Comparison of ENCODE assay signal across 11 mouse cellular contexts in the genomic region with DNA sequence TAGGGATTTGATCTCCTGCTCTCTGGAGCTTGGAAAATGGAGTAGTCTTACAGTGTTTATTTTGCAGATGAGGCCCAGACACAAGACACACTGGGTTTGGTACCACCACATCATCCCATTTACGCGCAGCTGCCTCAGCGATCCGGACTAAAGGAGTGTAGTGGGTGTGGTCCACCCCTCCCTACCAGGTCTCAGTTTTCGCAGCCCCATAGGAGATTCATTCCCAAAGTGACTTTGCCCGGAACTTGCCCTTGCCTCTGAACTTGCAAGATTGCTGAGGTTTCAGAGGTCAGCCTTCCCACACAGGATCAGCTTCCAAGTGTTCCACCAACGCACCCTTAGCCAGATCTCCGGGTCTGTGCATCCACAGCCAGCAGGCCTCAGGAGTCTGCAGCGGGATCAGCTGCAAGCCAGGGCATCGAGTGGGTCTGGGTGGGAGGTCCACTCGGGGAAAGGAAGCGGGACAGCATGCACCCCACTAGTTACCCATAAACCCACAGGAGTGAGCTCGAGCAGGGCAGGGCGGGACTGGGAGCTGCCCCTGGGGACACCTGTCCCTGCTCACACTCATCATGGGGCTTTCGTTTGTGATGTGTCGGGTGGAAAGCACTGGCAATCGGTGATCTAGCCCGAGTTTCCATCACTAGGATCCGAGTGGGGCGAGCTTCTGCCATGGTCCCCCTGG. TPM values are rescaled to one million over a fixed set of nuclear protein-coding genes. Genes with fewer than 3 reads are reported as not detected.
A peak's percentile ranks its signal among the peaks of the same experiment; 100 is the strongest.
DNase-seq lines count a peak whose midpoint lies in the region; ATAC-seq lines count a peak whose summit lies in the region.
"Had no signal": no experiment of that assay in that cellular context is flagged by ENCODE, and none has a peak within 500 bp of the region (broad histone marks: within the 10 kb centered on the region; RNA-seq: fewer than 3 reads in every experiment).

No protein-coding gene starts in this region.

- H3K4me3 ChIP-seq in heart, embryonic 14.5 days (ENCODE audit: control insufficient read depth in 1 of 2, insufficient read depth in 1 of 2, low read depth in 1 of 2, low read length in 2 of 2), result no peak overlapping the region
- H3K4me3 ChIP-seq in embryonic facial prominence, embryonic 11.5 days (ENCODE audit: low read depth, low read length), result peak overlapping the region; percentile 22; the same call in 1 of the 2 replicates
- H3K4me3 ChIP-seq in hindbrain, embryonic 16.5 days (ENCODE audit: low read length), result no peak overlapping the region
- H3K4me3 ChIP-seq in midbrain, embryonic 14.5 days (replicated peaks; ENCODE audit: low read depth, low read length), result no peak overlapping the region

- H3K4me1 ChIP-seq in heart, embryonic 14.5 days (ENCODE audit: control insufficient read depth in 2 of 2, insufficient read depth in 2 of 2, low read length in 2 of 2), result peaks cover 22 to 29% of the 10 kb centered on the region in 2 experiments
- H3K4me1 ChIP-seq in embryonic facial prominence, embryonic 11.5 days (ENCODE audit: control insufficient read depth, insufficient read depth, low read length), result peaks cover 25% of the 10 kb centered on the region
- H3K4me1 ChIP-seq in hindbrain, embryonic 16.5 days (ENCODE audit: control insufficient read depth, insufficient read depth, low read depth, low read length), result peaks cover 26% of the 10 kb centered on the region
- H3K4me1 ChIP-seq in midbrain, embryonic 14.5 days (ENCODE audit: control insufficient read depth, insufficient read depth, low read length), result peaks cover 33% of the 10 kb centered on the region

- H3K27ac ChIP-seq in heart, embryonic 14.5 days (replicated peaks in 1 of 2; ENCODE audit: control insufficient read depth in 1 of 2, insufficient read depth in 1 of 2, low read depth in 2 of 2, low read length in 2 of 2), result no peak overlapping the region
- no peak overlapping the region for H3K27ac ChIP-seq in embryonic facial prominence, embryonic 11.5 days (replicated peaks; ENCODE audit: low read depth, low read length)
- no peak overlapping the region for H3K27ac ChIP-seq in hindbrain, embryonic 16.5 days (ENCODE audit: low read depth, low read length)
- H3K27ac ChIP-seq in midbrain, embryonic 14.5 days (replicated peaks; ENCODE audit: low read depth, low read length), result no peak overlapping the region; the same call in 1 of the 2 replicates

- whole genome bisulfite sequencing in heart, embryonic 14.5 days, result 34% methylated on average over 20 of the region's 20 CpGs
- WGBS in embryonic facial prominence, embryonic 11.5 days, result 9% methylated on average over 20 of the region's 20 CpGs
- WGBS in hindbrain, embryonic 16.5 days, result 24% methylated on average over 20 of the region's 20 CpGs
- 23% methylated on average over 20 of the region's 20 CpGs for WGBS in midbrain, embryonic 14.5 days

- intact Hi-C loops in heart, postnatal 36 days (cut with DNase I), result no loop called here

- H3K27me3 ChIP-seq in heart, embryonic 14.5 days (ENCODE audit: control insufficient read depth, insufficient read depth, low read length), result 0 out of 2 replicates have a peak, but pooled peaks cover 21% of the 10 kb centered on the region
- H3K27me3 ChIP-seq in embryonic facial prominence, embryonic 11.5 days (ENCODE audit: control insufficient read depth, insufficient read depth, low read length), result peaks cover 13% of the 10 kb centered on the region
- peaks cover 4% of the 10 kb centered on the region for H3K27me3 ChIP-seq in hindbrain, embryonic 16.5 days (replicated peaks; ENCODE audit: control insufficient read depth, insufficient read depth, low read length)
- H3K27me3 ChIP-seq in midbrain, embryonic 14.5 days (ENCODE audit: control insufficient read depth, insufficient read depth, low read length), result no peaks in the 10 kb centered on the region

- peak overlapping the region; percentile 64 for H3K4me2 ChIP-seq in heart, embryonic 14.5 days (ENCODE audit: low read length)
- H3K4me2 ChIP-seq in embryonic facial prominence, embryonic 11.5 days (ENCODE audit: low read depth, low read length), result peak overlapping the region; percentile 54
- peak overlapping the region; percentile 39 for H3K4me2 ChIP-seq in hindbrain, embryonic 16.5 days (ENCODE audit: low read length)
- H3K4me2 ChIP-seq in midbrain, embryonic 14.5 days (ENCODE audit: low read length), result peak overlapping the region; percentile 50

- DNase-seq in heart, postnatal 36 days, result no peak
- no peak for DNase-seq in embryonic facial prominence, embryonic 11.5 days (ENCODE audit: low spot score)
- no peak for DNase-seq in midbrain, embryonic 14.5 days
- DNase-seq in thymus, adult 18-20 months, result no peak
- DNase-seq in B cell, adult 2 months, result no peak
- DNase-seq: adrenal gland, adult 2 months; thymus, postnatal 4 days had no signal

- H3K36me3 ChIP-seq in heart, embryonic 14.5 days (ENCODE audit: control insufficient read depth, insufficient read depth, low read length), result no peaks in the 10 kb centered on the region
- H3K36me3 ChIP-seq in embryonic facial prominence, embryonic 11.5 days (replicated peaks; ENCODE audit: control insufficient read depth, insufficient read depth, low read depth, low read length), result no peaks in the 10 kb centered on the region
- H3K36me3 ChIP-seq in hindbrain, embryonic 16.5 days (ENCODE audit: control insufficient read depth, insufficient read depth, low read length), result no peaks in the 10 kb centered on the region
- H3K36me3 ChIP-seq in midbrain, embryonic 14.5 days (ENCODE audit: control insufficient read depth, insufficient read depth, low read length), result no peaks in the 10 kb centered on the region

- H3K9ac ChIP-seq in heart, embryonic 14.5 days (ENCODE audit: low read length), result no peak overlapping the region; the same call in 1 of the 2 replicates
- H3K9ac ChIP-seq in embryonic facial prominence, embryonic 11.5 days (replicated peaks; ENCODE audit: low read length), result peak overlapping the region; percentile 54
- H3K9ac ChIP-seq in hindbrain, embryonic 16.5 days (ENCODE audit: low read depth, low read length), result peak overlapping the region; percentile 8
- peak overlapping the region; percentile 45 for H3K9ac ChIP-seq in midbrain, embryonic 14.5 days (replicated peaks; ENCODE audit: low read length)

- H3K9me3 ChIP-seq in heart, embryonic 14.5 days (ENCODE audit: control insufficient read depth, low read length), result no peaks in the 10 kb centered on the region
- H3K9me3 ChIP-seq in embryonic facial prominence, embryonic 11.5 days (replicated peaks; ENCODE audit: control insufficient read depth, low read length), result no peaks in the 10 kb centered on the region
- H3K9me3 ChIP-seq in hindbrain, embryonic 16.5 days (ENCODE audit: control insufficient read depth, low read length), result no peaks in the 10 kb centered on the region
- H3K9me3 ChIP-seq in midbrain, embryonic 14.5 days (ENCODE audit: control insufficient read depth, low read length), result no peaks in the 10 kb centered on the region

- ATAC-seq in heart, embryonic 14.5 days (ENCODE audit: insufficient number of reproducible peaks, insufficient read depth, low FRiP score, low read depth), result no peak
- ATAC-seq in embryonic facial prominence, embryonic 11.5 days (replicated peaks; ENCODE audit: insufficient number of reproducible peaks, low FRiP score, low TSS enrichment, low read depth), result 0 out of 2 replicates have a peak, but pooled peaks have one; percentile 24
- no peak for ATAC-seq in hindbrain, embryonic 16.5 days
- ATAC-seq in midbrain, embryonic 14.5 days (ENCODE audit: low FRiP score, low TSS enrichment), result no peak
- no peak for ATAC-seq in cerebellum, adult (ENCODE audit: insufficient number of reproducible peaks, low FRiP score, low TSS enrichment)

RNA-seq across cellular contexts. Expression of a gene that starts 15.0 kb away (rescaled TPM):
- polyA plus RNA-seq in heart, embryonic 14.5 days (2014; fragmentation: Nextera tagmentation; extraction: Ambion mirVana), result 4.9 and 5.6 TPM in 2 replicates
- total RNA-seq in heart, postnatal 36 days (2021), result 1 to 10 TPM; 6.9 to 8.2 TPM
- 1.9 and 2.1 TPM in 2 replicates for polyA plus RNA-seq in embryonic facial prominence, embryonic 11.5 days (2014; fragmentation: Nextera tagmentation; extraction: Ambion mirVana)
- polyA plus RNA-seq in hindbrain, embryonic 16.5 days (2015; fragmentation: Nextera tagmentation; extraction: Ambion mirVana), result 4.5 and 5.5 TPM in 2 replicates
- 2.3 and 3.1 TPM in 2 replicates for polyA plus RNA-seq in midbrain, embryonic 14.5 days (2014; fragmentation: Nextera tagmentation; extraction: Ambion mirVana)

RNA-seq across cellular contexts. Expression of a gene that starts 27.8 kb away (rescaled TPM):
- not detected in 2 replicates for polyA plus RNA-seq in heart, embryonic 14.5 days (2014; fragmentation: Nextera tagmentation; extraction: Ambion mirVana)
- total RNA-seq in heart, postnatal 36 days (2021), result not detected
- polyA plus RNA-seq in embryonic facial prominence, embryonic 11.5 days (2014; fragmentation: Nextera tagmentation; extraction: Ambion mirVana), result not detected in 2 replicates
- polyA plus RNA-seq in hindbrain, embryonic 16.5 days (2015; fragmentation: Nextera tagmentation; extraction: Ambion mirVana), result 0.08 TPM in 1 of 2 replicates, not detected in the other
- not detected in 2 replicates for polyA plus RNA-seq in midbrain, embryonic 14.5 days (2014; fragmentation: Nextera tagmentation; extraction: Ambion mirVana)
- total RNA-seq: adrenal gland, adult 2 months; heart, adult 8-10 months had no signal
- polyA plus RNA-seq: adrenal gland, adult 2 months had no signal

RNA-seq across cellular contexts. Expression of a gene that starts 39.3 kb away (rescaled TPM):
- polyA plus RNA-seq in heart, embryonic 14.5 days (2014; fragmentation: Nextera tagmentation; extraction: Ambion mirVana), result 227 and 240 TPM in 2 replicates
- 1 to 10 TPM in 1 of 2 experiments, under 1 TPM in 1; 0.80 to 1.1 TPM for total RNA-seq in heart, postnatal 36 days (2021)
- 416 and 441 TPM in 2 replicates for polyA plus RNA-seq in embryonic facial prominence, embryonic 11.5 days (2014; fragmentation: Nextera tagmentation; extraction: Ambion mirVana)
- polyA plus RNA-seq in hindbrain, embryonic 16.5 days (2015; fragmentation: Nextera tagmentation; extraction: Ambion mirVana), result 37.9 and 42.9 TPM in 2 replicates
- 27.9 and 50.1 TPM in 2 replicates for polyA plus RNA-seq in midbrain, embryonic 14.5 days (2014; fragmentation: Nextera tagmentation; extraction: Ambion mirVana)
